Mouse (Mus musculus): ENCODE results near the gene Olfr1256. TPM values are rescaled to one million over a fixed set of nuclear protein-coding genes. Genes with fewer than 3 reads are reported as not detected.

The Olfr1256 gene
- polyA plus RNA-seq (2012; rRNA removed): not detected in 2 replicates

GRCm38 (mm10) chr2:89841455-89841854 lies at the start of gene Olfr1256:
TSS of gene Olfr1256 (minus strand) at chr2:89841555.
- no peak for DNase-seq
- H3K4me3 ChIP-seq (replicated peaks; ENCODE audit: extremely low read depth, low read depth, low read length): no peak within 1 kb of the TSS
- H3K4me1 ChIP-seq (ENCODE audit: control insufficient read depth, insufficient read depth, low read length): no peaks in the 10 kb centered on the region
- 37% methylated on average over 2 of the region's 2 CpGs for WGBS
- no peak for TF ChIP-seq POLR2A (IDR thresholded peaks at IDR 0.05; ENCODE audit: borderline replicate concordance, extremely low read depth, low read depth, low read length)
- TF ChIP-seq CTCF (IDR thresholded peaks at IDR 0.05; ENCODE audit: insufficient read depth, low read length): no peak

- 82% methylated on average over 1 of the region's 1 CpGs for WGBS
- Histone ChIP-seq H3K4me3 (replicated peaks; ENCODE audit: extremely low read depth, low read depth, low read length) (no peak within 1 kb of the TSS), H3K4me1 (ENCODE audit: control insufficient read depth, insufficient read depth, low read length) (no peaks in the 10 kb centered on the region)
- TF ChIP-seq POLR2A (IDR thresholded peaks at IDR 0.05; ENCODE audit: borderline replicate concordance, extremely low read depth, low read depth, low read length): no peak
- TF ChIP-seq CTCF (IDR thresholded peaks at IDR 0.05; ENCODE audit: insufficient read depth, low read length): no peak
- DNase-seq: no peak
These were observed 36.8 kb upstream of the Olfr1256 start, which contains the start of gene Olfr1257 for GRCm38 (mm10) chr2:89878137-89878536. TSS of gene Olfr1257 (plus strand) at chr2:89878437.

- DNase-seq: no peak
- Histone ChIP-seq H3K4me1 (ENCODE audit: control insufficient read depth, insufficient read depth, low read length) (no peaks in the 10 kb centered on the region), H3K4me3 (replicated peaks; ENCODE audit: extremely low read depth, low read depth, low read length) (no peak overlapping the region)
- TF ChIP-seq CTCF (IDR thresholded peaks at IDR 0.05; ENCODE audit: insufficient read depth, low read length) (no peak), POLR2A (IDR thresholded peaks at IDR 0.05; ENCODE audit: borderline replicate concordance, extremely low read depth, low read depth, low read length) (no peak)
- WGBS: 93% methylated on average over 1 of the region's 1 CpGs
These were observed 7.9 kb upstream of the Olfr1256 start for GRCm38 (mm10) chr2:89849230-89849629.

- WGBS: 68% methylated on average over 5 of the region's 5 CpGs
- no peak for DNase-seq
- no peak within 1 kb of the TSS for H3K4me3 ChIP-seq (replicated peaks; ENCODE audit: extremely low read depth, low read depth, low read length)
- H3K4me1 ChIP-seq (ENCODE audit: control insufficient read depth, insufficient read depth, low read length): no peaks in the 10 kb centered on the region
- no peak for TF ChIP-seq CTCF (IDR thresholded peaks at IDR 0.05; ENCODE audit: insufficient read depth, low read length)
- no peak for TF ChIP-seq POLR2A (IDR thresholded peaks at IDR 0.05; ENCODE audit: borderline replicate concordance, extremely low read depth, low read depth, low read length)
These were observed 6.8 kb upstream of the Olfr1256 start, which contains the start of gene Olfr48 for GRCm38 (mm10) chr2:89848105-89848504. TSS of gene Olfr48 (minus strand) at chr2:89848205.

GRCm38 (mm10) chr2:89820216-89820615 lies 21.1 kb downstream of the Olfr1256 start:
- WGBS: 82% methylated on average over 1 of the region's 1 CpGs
- H3K4me3 ChIP-seq (replicated peaks; ENCODE audit: extremely low read depth, low read depth, low read length): no peak overlapping the region
- TF ChIP-seq POLR2A (IDR thresholded peaks at IDR 0.05; ENCODE audit: borderline replicate concordance, extremely low read depth, low read depth, low read length) (no peak), CTCF (IDR thresholded peaks at IDR 0.05; ENCODE audit: insufficient read depth, low read length) (no peak)
- DNase-seq: no peak
- no peaks in the 10 kb centered on the region for H3K4me1 ChIP-seq (ENCODE audit: control insufficient read depth, insufficient read depth, low read length)

GRCm38 (mm10) chr2:89811751-89812150 lies 29.6 kb downstream of the Olfr1256 start, which contains the start of gene Olfr1255:
TSS of gene Olfr1255 (plus strand) at chr2:89812051.
- no peak within 1 kb of the TSS for H3K4me3 ChIP-seq (replicated peaks; ENCODE audit: extremely low read depth, low read depth, low read length)
- H3K4me1 ChIP-seq (ENCODE audit: control insufficient read depth, insufficient read depth, low read length): no peaks in the 10 kb centered on the region
- DNase-seq: no peak
- TF ChIP-seq POLR2A (IDR thresholded peaks at IDR 0.05; ENCODE audit: borderline replicate concordance, extremely low read depth, low read depth, low read length) (no peak), CTCF (IDR thresholded peaks at IDR 0.05; ENCODE audit: insufficient read depth, low read length) (no peak)
- 68% methylated on average over 3 of the region's 3 CpGs for WGBS

- no peaks in the 10 kb centered on the region for H3K4me1 ChIP-seq (ENCODE audit: control insufficient read depth, insufficient read depth, low read length)
- TF ChIP-seq POLR2A (IDR thresholded peaks at IDR 0.05; ENCODE audit: borderline replicate concordance, extremely low read depth, low read depth, low read length) (no peak), CTCF (IDR thresholded peaks at IDR 0.05; ENCODE audit: insufficient read depth, low read length) (no peak)
- DNase-seq: no peak
- 53% methylated on average over 2 of the region's 2 CpGs for WGBS
- no peak overlapping the region for H3K4me3 ChIP-seq (replicated peaks; ENCODE audit: extremely low read depth, low read depth, low read length)
These were observed 30.6 kb downstream of the Olfr1256 start for GRCm38 (mm10) chr2:89810751-89811150.

- WGBS: 89% methylated on average over 3 of the region's 3 CpGs
These were observed 41.8 kb downstream of the Olfr1256 start for GRCm38 (mm10) chr2:89799583-89799982.

GRCm38 (mm10) chr2:89793519-89793918 lies 47.8 kb downstream of the Olfr1256 start, which contains the start of gene Olfr1254:
TSS of gene Olfr1254 (minus strand) at chr2:89793619.
- TF ChIP-seq CTCF (IDR thresholded peaks at IDR 0.05; ENCODE audit: insufficient read depth, low read length) (no peak), POLR2A (IDR thresholded peaks at IDR 0.05; ENCODE audit: borderline replicate concordance, extremely low read depth, low read depth, low read length) (no peak)
- DNase-seq: no peak
- H3K4me3 ChIP-seq (replicated peaks; ENCODE audit: extremely low read depth, low read depth, low read length): no peak within 1 kb of the TSS
- H3K4me1 ChIP-seq (ENCODE audit: control insufficient read depth, insufficient read depth, low read length): no peaks in the 10 kb centered on the region

More at GRCm38 (mm10) chr2:89799583-89799982, 41.8 kb downstream of the Olfr1256 start:
- no peak for DNase-seq
- Histone ChIP-seq H3K4me1 (ENCODE audit: control insufficient read depth, insufficient read depth, low read length) (no peaks in the 10 kb centered on the region), H3K4me3 (replicated peaks; ENCODE audit: extremely low read depth, low read depth, low read length) (no peak overlapping the region)
- TF ChIP-seq CTCF (IDR thresholded peaks at IDR 0.05; ENCODE audit: insufficient read depth, low read length) (no peak), POLR2A (IDR thresholded peaks at IDR 0.05; ENCODE audit: borderline replicate concordance, extremely low read depth, low read depth, low read length) (no peak)

Other genes with a start within 250 kb of the Olfr1256 start
- not detected in 2 replicates for gene Olfr1246, start 248.4 kb downstream of the Olfr1256 start, polyA plus RNA-seq (2012; rRNA removed)
- gene Olfr1247, start 227.4 kb downstream of the Olfr1256 start, polyA plus RNA-seq (2012; rRNA removed): not detected in 2 replicates
- not detected in 2 replicates for gene Olfr1248, start 223.3 kb downstream of the Olfr1256 start, polyA plus RNA-seq (2012; rRNA removed)
- gene Olfr1249, start 206.6 kb downstream of the Olfr1256 start, polyA plus RNA-seq (2012; rRNA removed): not detected in 2 replicates
- gene Olfr1250, start 180.1 kb downstream of the Olfr1256 start, polyA plus RNA-seq (2012; rRNA removed): not detected in 2 replicates
- gene Olfr1251, start 169.6 kb downstream of the Olfr1256 start, polyA plus RNA-seq (2012; rRNA removed): not detected in 2 replicates
- not detected in 2 replicates for gene Olfr1252, start 116.5 kb downstream of the Olfr1256 start, polyA plus RNA-seq (2012; rRNA removed)
- not detected in 2 replicates for gene Olfr1253, start 84.5 kb downstream of the Olfr1256 start, polyA plus RNA-seq (2012; rRNA removed)
- gene Olfr1254, start 47.9 kb downstream of the Olfr1256 start, polyA plus RNA-seq (2012; rRNA removed): not detected in 2 replicates
- gene Olfr1255, start 29.5 kb downstream of the Olfr1256 start, polyA plus RNA-seq (2012; rRNA removed): not detected in 2 replicates
- gene Olfr48, start 6.7 kb upstream of the Olfr1256 start, polyA plus RNA-seq (2012; rRNA removed): not detected in 2 replicates
- gene Olfr1257, start 36.9 kb upstream of the Olfr1256 start, polyA plus RNA-seq (2012; rRNA removed): not detected in 2 replicates
- not detected in 2 replicates for gene Olfr1258, start 85.8 kb upstream of the Olfr1256 start, polyA plus RNA-seq (2012; rRNA removed)
- not detected in 2 replicates for gene Olfr1259, start 107.1 kb upstream of the Olfr1256 start, polyA plus RNA-seq (2012; rRNA removed)
- gene Olfr1260, start 132.8 kb upstream of the Olfr1256 start, polyA plus RNA-seq (2012; rRNA removed): not detected in 2 replicates
- gene Olfr1261, start 149.7 kb upstream of the Olfr1256 start, polyA plus RNA-seq (2012; rRNA removed): not detected in 2 replicates
- not detected in 2 replicates for gene Olfr1262, start 158.6 kb upstream of the Olfr1256 start, polyA plus RNA-seq (2012; rRNA removed)
- gene Olfr1263, start 170.6 kb upstream of the Olfr1256 start, polyA plus RNA-seq (2012; rRNA removed): not detected in 2 replicates
- gene Olfr1264, start 184.0 kb upstream of the Olfr1256 start, polyA plus RNA-seq (2012; rRNA removed): not detected in 2 replicates
- not detected in 2 replicates for gene Olfr1265, start 193.8 kb upstream of the Olfr1256 start, polyA plus RNA-seq (2012; rRNA removed)
- gene Olfr140, start 222.0 kb upstream of the Olfr1256 start, polyA plus RNA-seq (2012; rRNA removed): not detected in 2 replicates